Mouse (Mus musculus): ENCODE data around the gene Pigv.
A peak's percentile ranks its signal among the peaks of the same experiment; 100 is the strongest.

Gene Pigv

DNA sequence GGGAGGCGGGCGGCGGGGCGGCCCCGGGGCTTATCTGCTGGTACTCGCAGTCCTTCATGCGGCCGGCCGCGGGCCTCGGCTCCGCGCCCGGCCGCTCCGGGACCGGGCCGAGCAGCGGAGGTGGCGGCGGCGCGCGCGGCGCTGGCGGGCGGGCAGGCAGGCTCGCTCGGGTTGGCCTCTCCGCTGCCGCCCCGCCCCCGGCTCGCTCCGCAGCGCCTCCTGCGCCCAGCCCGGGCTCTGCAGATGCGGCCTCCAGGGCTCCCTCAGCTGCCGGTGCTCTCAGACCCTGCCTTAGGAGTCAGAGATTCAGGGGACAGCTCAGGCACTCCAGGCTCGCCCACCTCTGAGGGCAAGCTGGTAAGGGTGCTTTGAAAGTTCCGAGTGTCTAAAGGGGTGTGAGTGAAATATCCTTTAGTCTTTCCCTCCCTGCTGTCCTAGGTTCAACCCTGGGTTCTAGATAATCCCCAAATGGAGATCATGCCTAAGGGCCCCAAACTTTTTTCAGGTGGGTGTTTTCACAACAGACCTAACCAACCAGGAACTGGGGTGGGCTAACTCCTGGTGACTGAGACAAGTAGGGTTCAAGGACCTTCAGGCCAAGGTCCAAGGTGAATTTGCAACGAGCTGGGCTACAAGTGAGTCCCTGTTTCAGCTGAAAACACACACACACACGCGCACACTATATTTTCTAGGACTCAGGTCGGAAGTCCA, 39.0 kb downstream of the Pigv start:
- peak; percentile 97 for DNase-seq

GRCm38 (mm10) chr4:133632483-133633327, 39.7 kb downstream of the Pigv start:
- peak; percentile 72 for DNase-seq

GRCm38 (mm10) chr4:133631769-133632411, 40.6 kb downstream of the Pigv start:
- peak; percentile 24 for DNase-seq

- DNase-seq: no peak
Measured at GRCm38 (mm10) chr4:133631071-133631768, 41.2 kb downstream of the Pigv start.

DNA sequence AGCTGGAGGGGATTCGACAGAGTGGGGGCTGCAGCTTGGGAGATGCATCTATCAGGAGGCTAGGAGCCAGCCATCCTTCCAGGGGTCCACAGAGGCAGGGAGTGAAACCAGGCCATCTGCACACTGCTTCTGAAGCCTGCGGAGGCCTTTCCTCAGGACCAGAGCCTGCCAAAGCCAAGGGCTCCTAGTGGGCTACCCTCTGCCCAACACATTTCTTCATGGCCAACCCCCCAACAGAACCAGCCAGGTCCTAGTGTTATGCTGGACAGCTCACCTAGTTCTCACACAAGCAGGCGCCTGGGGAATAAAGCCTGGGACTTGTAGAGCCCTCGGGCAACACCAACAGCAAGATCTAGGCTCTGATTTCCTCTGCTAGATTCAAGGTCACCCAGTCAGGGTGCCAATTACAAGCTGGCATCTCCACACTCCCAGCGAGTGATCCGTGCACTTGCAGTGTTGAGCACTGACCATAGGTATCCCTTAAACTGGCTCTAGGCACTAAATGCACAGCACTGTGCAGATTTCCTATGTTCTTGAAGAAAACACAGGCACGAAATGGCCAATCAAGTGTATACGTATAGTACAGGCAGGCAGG, 42.0 kb downstream of the Pigv start:
- DNase-seq: no peak

DNA sequence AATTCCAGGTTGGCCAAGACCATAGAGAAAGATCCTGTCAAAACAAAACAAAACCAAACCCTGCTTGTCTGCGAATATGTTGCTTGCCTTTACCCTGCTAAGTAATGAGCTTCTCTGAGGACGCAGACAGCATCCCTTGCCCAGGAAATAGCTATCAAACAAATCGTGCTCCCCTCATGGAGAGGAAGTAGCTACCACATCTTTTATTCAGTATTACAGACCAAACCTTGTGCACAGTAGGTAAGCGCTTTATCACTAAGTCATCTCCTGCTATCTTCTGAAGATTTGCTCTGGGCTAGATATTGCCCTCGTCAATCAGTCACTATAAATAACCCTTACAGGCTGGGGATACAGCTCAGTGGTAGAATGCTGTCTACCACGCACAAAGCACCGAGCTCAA, 43.3 kb downstream of the Pigv start:
- DNase-seq: no peak

- DNase-seq: no peak
Measured at GRCm38 (mm10) chr4:133628517-133628916, 43.9 kb downstream of the Pigv start.

GRCm38 (mm10) chr4:133627039-133627438, 45.4 kb downstream of the Pigv start:
- DNase-seq: no peak

GRCm38 (mm10) chr4:133626621-133627020, 45.8 kb downstream of the Pigv start:
- no peak for DNase-seq

DNA sequence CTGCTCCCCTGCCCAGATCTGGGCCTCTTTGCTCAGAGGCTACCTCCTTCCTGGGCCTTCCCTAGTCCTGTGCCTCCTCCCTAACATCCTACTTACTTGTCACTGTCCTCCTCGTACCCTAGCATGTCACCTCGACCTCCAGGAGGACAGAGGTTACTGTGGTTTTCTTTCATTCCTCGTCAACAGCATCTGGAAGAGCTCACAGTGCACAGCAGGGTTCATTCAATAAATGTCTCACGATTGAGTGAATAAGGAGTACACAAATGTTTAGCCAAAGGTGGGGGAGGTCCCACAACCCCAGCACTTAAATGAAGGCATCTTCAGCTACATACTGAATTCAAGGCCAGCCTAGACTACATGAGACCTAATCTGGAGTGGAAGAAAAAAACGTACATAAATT, 46.2 kb downstream of the Pigv start:
- no peak for DNase-seq

GRCm38 (mm10) chr4:133625621-133626071, 46.8 kb downstream of the Pigv start:
- peak; percentile 81 for DNase-seq

GRCm38 (mm10) chr4:133624830-133625229, 47.6 kb downstream of the Pigv start:
- no peak for DNase-seq

GRCm38 (mm10) chr4:133622161-133622695, 50.2 kb downstream of the Pigv start:
- peak; percentile 58 for DNase-seq

GRCm38 (mm10) chr4:133620668-133621067, 51.8 kb downstream of the Pigv start:
- peak; percentile 46 for DNase-seq

DNA sequence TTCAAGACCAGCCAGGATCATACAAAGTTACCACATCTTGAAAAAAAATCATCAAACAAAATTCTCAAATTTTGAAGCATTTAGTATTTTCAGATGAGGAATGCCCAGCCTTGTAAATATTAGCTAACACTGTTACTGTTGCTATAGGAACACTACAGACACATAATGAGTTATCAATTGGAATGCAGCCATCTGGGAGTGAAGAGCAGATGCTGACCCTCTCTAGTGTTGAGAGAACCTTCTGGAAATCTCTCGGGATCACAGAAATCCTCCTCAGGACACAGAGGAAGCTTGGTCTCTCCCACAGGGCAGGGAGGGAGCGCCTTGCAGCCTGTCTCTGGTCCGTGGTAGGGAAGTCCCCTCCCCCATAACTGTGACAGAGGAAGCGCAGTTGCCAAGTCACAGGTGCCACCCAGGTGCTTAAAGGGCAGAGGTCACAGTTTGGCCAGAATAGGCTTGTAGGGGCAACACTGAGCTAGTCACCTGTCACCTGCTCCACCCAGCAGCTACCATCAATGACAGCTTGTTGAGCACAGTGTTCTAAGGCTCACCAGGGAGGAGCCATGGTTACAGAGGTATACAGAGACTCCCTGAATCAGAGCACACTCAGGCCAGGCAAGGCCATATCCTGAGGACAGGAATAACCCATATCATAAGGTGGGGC, 52.8 kb downstream of the Pigv start:
- DNase-seq: no peak

DNA sequence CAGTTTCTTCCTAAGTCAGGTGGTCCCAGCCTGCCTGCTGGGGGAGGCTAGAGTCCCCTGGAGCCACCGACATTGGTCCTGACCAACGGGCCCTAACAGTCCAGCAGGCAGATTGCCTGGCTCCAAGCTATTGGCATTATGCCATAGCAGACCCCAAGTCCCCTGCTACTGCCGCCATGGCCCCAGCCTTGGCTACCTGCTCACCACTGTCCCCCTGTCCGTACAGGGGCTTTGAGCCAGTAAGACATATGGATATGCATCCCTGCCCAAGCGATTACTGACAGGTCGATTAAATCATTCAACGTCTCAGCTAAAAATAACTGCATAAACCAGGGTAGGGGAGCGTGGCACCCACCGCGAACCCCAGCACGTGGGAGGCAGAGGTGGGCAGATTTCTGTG, 54.5 kb downstream of the Pigv start:
- DNase-seq: no peak

GRCm38 (mm10) chr4:133615416-133615815, 57.0 kb downstream of the Pigv start:
- DNase-seq: no peak

DNA sequence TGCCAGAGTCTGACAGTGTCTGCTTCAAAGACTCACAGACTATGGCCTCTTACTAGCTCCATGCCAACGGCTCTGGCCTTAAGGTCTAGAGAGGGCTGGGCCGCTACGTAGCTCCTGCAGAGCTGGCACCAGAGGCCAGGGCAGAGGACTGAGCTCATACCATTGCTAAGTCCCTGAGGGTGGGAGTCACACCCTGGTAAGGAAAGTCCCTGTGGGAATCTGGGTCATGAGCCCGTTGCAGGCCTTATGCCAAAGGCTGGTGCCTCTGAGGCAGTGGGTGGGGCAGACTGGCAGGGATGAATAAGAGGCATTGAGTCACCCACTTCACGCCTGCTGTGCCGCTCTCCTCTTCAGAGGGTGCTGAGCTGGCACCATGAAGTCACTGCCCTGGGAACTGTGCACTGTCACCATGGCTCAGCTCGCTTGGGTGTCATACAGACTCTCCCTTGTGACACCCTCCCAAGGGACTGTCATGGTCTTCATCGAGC, 58.1 kb downstream of the Pigv start:
- DNase-seq: no peak

- no peak for DNase-seq
Measured at GRCm38 (mm10) chr4:133613867-133614266, 58.6 kb downstream of the Pigv start.

DNA sequence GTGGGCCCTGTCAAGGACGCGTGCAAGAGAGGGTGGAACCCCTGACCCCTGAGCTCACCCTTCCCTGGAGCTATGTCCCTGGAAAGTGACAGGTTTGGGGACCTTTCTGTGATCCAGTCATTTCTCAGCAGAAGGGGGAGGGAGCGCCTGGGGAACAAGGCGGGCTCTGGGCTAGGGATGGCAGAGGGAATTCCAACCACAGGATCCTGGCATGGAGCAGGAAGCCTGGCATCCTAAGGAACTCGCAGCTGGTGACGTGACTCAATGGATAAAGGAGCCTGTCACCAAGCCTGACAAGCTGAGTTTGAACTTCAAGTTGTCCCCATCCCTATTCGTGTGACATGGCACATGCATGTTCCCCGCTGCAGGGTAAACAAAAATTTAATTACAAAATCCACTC, 59.4 kb downstream of the Pigv start:
- DNase-seq: no peak

DNA sequence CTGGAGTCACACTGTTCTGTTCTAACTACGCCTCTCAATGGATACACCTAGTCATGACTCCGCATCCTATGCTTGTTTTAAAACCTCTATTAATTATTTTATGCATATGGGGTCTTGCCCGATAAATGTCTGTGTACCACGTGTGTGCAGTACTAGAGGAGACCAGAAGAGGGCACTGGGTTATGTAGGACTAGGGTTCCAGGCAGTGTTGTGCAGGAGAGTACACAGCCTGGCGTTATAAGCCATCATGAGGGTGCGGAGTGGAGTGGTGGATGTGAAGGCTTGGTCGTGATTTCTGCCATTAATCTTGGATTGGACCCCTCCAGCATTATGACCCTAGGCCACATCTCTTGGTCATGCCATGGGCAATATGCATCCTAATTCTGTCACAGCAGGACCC, 60.0 kb downstream of the Pigv start:
- no peak for DNase-seq

DNA sequence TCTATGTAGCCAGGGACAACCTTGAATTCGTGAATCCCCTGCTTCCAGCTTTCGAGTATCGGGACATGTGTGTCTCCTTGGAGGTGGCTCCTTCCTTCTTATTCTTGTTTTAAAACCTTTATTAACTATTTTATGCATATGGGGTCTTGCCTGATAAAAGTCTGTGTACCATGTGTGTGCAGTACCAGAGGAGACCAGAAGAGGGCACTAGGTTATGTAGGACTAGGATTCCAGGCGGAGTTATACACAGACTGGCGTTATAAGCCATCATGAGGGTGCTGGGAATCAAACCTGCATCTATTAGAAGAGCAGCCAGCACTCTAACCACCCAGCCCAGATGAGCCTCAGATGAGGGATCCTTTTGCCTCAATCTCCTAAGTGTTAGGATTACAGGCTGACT, 60.6 kb downstream of the Pigv start:
- no peak for DNase-seq
